Mouse (Mus musculus) stomach, postnatal 0 days (tissue): ENCODE results near the gene Dscam. TPM values are rescaled to one million over a fixed set of nuclear protein-coding genes. Genes with fewer than 3 reads are reported as not detected.
A peak's percentile ranks its signal among the peaks of the same experiment; 100 is the strongest.

ENCODE experiments used
- ATAC-seq: fragments of 200-750 bp; cut with Nextera tagmentation; 2 replicates; pipeline ENCODE4 v1.8.0; 2017; ENCODE audit not compliant: low FRiP score, low TSS enrichment
- DNase-seq: peaks from one replicate; pipeline ENCODE4 v3.0.0-alpha.2; 2016; ENCODE audit warnings: low spot score
- H3K27ac ChIP-seq: fragments of 300-500 bp; sonication (generic); replicated peaks from 2 replicates; pipeline ENCODE4 v1.5.1; 2014; ENCODE audit warnings: mild to moderate bottlenecking, control low read depth
- H3K27me3 ChIP-seq: fragments of 300-500 bp; sonication (generic); 2 replicates; pipeline ENCODE4 v1.6.1; 2014; ENCODE audit warnings: low read length; ENCODE audit not compliant: control insufficient read depth, insufficient read depth
- H3K36me3 ChIP-seq: fragments of 300-500 bp; sonication (generic); 2 replicates; pipeline ENCODE4 v1.6.1; 2014; ENCODE audit warnings: low read length, mixed read lengths; ENCODE audit not compliant: control insufficient read depth, insufficient read depth
- H3K4me1 ChIP-seq: fragments of 300-500 bp; sonication (generic); replicated peaks from 2 replicates; pipeline ENCODE4 v1.6.1; 2014; ENCODE audit warnings: antibody characterized with exemption; ENCODE audit not compliant: control insufficient read depth, insufficient read depth
- H3K4me2 ChIP-seq: fragments of 300-500 bp; sonication (generic); replicated peaks from 2 replicates; pipeline ENCODE4 v1.6.1; 2014; ENCODE audit warnings: low read depth, mild to moderate bottlenecking, control low read depth, moderate library complexity
- H3K4me3 ChIP-seq: fragments of 300-500 bp; sonication (generic); 2 replicates; pipeline ENCODE4 v1.5.1; 2014; ENCODE audit warnings: low read depth, low read length, control low read depth
- H3K9ac ChIP-seq: fragments of 300-500 bp; sonication (generic); 2 replicates; pipeline ENCODE4 v1.6.1; 2014; ENCODE audit warnings: mild to moderate bottlenecking, low read length, control low read depth, mixed read lengths
- H3K9me3 ChIP-seq: fragments of 300-500 bp; sonication (generic); 2 replicates; pipeline ENCODE4 v1.6.1; 2016; ENCODE audit warnings: low read length; ENCODE audit not compliant: control insufficient read depth
- CTCF ChIP-seq: IDR thresholded peaks from 2 replicates; pipeline ENCODE4 v1.5.1; 2016; ENCODE audit warnings: antibody characterized with exemption, low read depth, mild to moderate bottlenecking, moderate library complexity
- EP300 ChIP-seq: optimal IDR thresholded peaks from 2 replicates; pipeline ENCODE3; 2016; ENCODE audit warnings: antibody characterized with exemption
- WGBS: fragments of 180-500 bp; shearing (Covaris S2); extraction: QIAGEN DNeasy Blood & Tissue Kit; methylation state at CpG from one replicate; pipeline ENCODE4 v1.1.7; 2014; 5-methylcytosine and 5-hydroxymethylcytosine counted together
- polyA plus RNA-seq: library from polyadenylated mRNA; unstranded; fragments of >200 nt; fragmentation: Nextera tagmentation; extraction: Ambion mirVana; gene quantifications from 2 replicates; pipeline ENCODE4 v1.2.1, GENCODE M21; 2015

Gene Dscam
- polyA plus RNA-seq, 1 experiment from 2014 or later = 0.13 TPM

DNA sequence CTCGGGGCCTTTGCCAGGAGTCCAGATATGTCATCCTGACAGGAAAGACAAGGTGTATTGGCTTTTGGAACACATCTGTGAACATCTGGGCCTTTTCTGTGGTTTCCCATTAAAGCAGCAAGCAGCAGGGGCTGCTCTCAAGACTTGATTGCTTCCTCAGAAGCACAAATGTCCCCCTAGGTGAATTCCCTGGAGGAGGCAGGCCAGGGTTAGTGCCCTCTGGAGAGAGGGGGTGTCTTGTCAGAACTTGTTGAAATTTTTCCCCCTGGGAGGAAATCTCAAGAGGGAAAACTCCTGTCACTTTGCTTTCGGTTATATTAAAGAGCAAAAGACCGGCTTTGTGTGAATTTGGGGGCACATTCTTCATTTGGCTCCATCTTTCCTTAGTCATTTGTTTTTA lies 1.9 kb downstream of the Dscam start:
- H3K27ac ChIP-seq = no peak overlapping the region
- WGBS = 45% methylated on average over 3 of the region's 3 CpGs
- no peaks in the 10 kb centered on the region for H3K4me1 ChIP-seq
- no peak overlapping the region for H3K9ac ChIP-seq
- H3K4me2 ChIP-seq = no peak overlapping the region
- ATAC-seq (no peak), DNase-seq (no peak)
- H3K27me3 ChIP-seq = peaks cover 14% of the 10 kb centered on the region; the same call in 1 of the 2 replicates
- no peak overlapping the region for H3K4me3 ChIP-seq
- no peaks in the 10 kb centered on the region for H3K36me3 ChIP-seq
- H3K9me3 ChIP-seq = no peaks in the 10 kb centered on the region
- TF ChIP-seq EP300 = no peak
- TF ChIP-seq CTCF = no peak

- DNase-seq (no peak), ATAC-seq (no peak)
- Histone ChIP-seq H3K4me1 (no peaks in the 10 kb centered on the region), H3K9ac (no peak overlapping the region), H3K9me3 (no peaks in the 10 kb centered on the region), H3K27me3 (peaks cover 14% of the 10 kb centered on the region; the same call in 1 of the 2 replicates), H3K27ac (no peak overlapping the region), H3K4me3 (no peak overlapping the region), H3K36me3 (no peaks in the 10 kb centered on the region), H3K4me2 (no peak overlapping the region)
- TF ChIP-seq CTCF (no peak), EP300 (no peak)
- 87% methylated on average over 1 of the region's 1 CpGs for WGBS
Measured at GRCm38 (mm10) chr16:97168030-97168429, 2.5 kb downstream of the Dscam start.

- TF ChIP-seq EP300 = no peak
- no peak for TF ChIP-seq CTCF
- Histone ChIP-seq H3K27ac (no peak overlapping the region), H3K36me3 (no peaks in the 10 kb centered on the region), H3K4me3 (no peak overlapping the region), H3K9me3 (no peaks in the 10 kb centered on the region), H3K27me3 (peaks cover 9% of the 10 kb centered on the region; the same call in 1 of the 2 replicates), H3K4me2 (no peak overlapping the region), H3K9ac (no peak overlapping the region), H3K4me1 (no peaks in the 10 kb centered on the region)
- DNase-seq = no peak
- no peak for ATAC-seq
- WGBS = 30% methylated on average over 2 of the region's 2 CpGs
Measured at GRCm38 (mm10) chr16:97166166-97166565, 4.4 kb downstream of the Dscam start.

- Histone ChIP-seq H3K4me3 (peak overlapping the region; percentile 20), H3K9ac (no peak overlapping the region), H3K9me3 (no peaks in the 10 kb centered on the region), H3K4me2 (peak overlapping the region; percentile 48), H3K4me1 (no peaks in the 10 kb centered on the region), H3K27ac (no peak overlapping the region), H3K27me3 (peaks cover 5% of the 10 kb centered on the region; the same call in 1 of the 2 replicates), H3K36me3 (no peaks in the 10 kb centered on the region)
- ATAC-seq = peak; percentile 75
- DNase-seq = peak; percentile 67
- TF ChIP-seq CTCF (peak; percentile 77), EP300 (no peak)
- WGBS = 1% methylated on average over 21 of the region's 21 CpGs
Measured at GRCm38 (mm10) chr16:97165444-97166121, 5.0 kb downstream of the Dscam start.

DNA sequence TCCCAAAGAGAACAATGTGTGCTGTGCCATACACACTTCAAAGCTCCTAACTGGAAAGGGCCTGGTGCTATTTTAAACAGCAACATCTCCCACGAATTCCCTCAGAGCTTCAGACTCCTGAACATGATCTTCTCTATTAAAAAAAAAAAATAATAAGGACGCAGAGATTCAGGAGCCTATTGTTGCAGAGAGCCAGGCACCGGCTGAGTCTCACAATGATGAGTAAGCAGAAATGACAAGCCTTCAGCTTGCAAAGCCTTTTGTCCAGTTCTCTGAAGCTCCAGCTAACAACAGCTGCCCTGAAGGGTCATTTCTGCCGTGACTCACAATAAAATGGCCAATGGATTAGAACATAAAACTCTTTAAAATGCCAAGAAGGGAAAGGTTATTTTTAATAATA lies 12.3 kb downstream of the Dscam start:
- DNase-seq (no peak), ATAC-seq (no peak)
- 52% methylated on average over 4 of the region's 4 CpGs for WGBS
- Histone ChIP-seq H3K4me3 (no peak overlapping the region), H3K9me3 (no peaks in the 10 kb centered on the region), H3K9ac (no peak overlapping the region), H3K4me2 (no peak overlapping the region), H3K27ac (no peak overlapping the region), H3K4me1 (no peaks in the 10 kb centered on the region), H3K36me3 (no peaks in the 10 kb centered on the region), H3K27me3 (no peaks in the 10 kb centered on the region)
- TF ChIP-seq EP300 (no peak), CTCF (no peak)

DNA sequence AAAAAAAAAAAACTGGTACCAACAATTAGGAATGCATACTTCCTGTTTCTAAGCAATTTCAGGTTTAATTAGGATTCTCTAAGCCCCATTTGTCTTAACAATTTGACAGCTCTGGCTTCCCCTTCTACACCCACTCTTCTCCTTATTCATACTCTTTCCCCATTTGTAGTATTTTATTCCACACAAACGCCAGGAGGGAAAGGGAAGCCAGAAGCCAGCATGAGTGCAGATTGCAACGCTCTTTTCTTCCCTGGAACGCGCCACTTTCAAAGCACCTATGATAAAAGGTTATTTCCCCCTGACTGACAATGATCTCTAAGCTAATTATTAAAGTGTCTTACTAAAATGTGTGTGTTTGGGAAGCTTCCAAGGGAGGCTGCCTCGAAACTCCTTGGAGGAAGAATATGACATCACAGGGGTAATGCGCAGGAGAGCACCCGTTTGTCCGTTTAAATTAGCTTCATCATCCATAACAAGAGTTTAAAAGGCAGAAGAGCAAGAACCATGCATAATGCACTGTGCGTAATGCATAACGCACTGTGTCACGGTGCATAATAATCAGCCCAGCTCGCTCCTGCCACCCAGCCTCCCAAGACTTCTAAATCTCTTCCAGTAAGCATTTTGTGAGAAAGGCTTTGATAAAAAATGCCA lies 25.9 kb downstream of the Dscam start:
- Histone ChIP-seq H3K4me1 (no peaks in the 10 kb centered on the region), H3K36me3 (no peaks in the 10 kb centered on the region), H3K4me2 (no peak overlapping the region), H3K4me3 (no peak overlapping the region), H3K27ac (no peak overlapping the region), H3K9ac (no peak overlapping the region), H3K27me3 (no peaks in the 10 kb centered on the region), H3K9me3 (no peaks in the 10 kb centered on the region)
- WGBS = 74% methylated on average over 12 of the region's 12 CpGs
- no peak for TF ChIP-seq CTCF
- TF ChIP-seq EP300 = no peak
- no peak for DNase-seq
- no peak for ATAC-seq
